Mouse (Mus musculus) NIH3T3 (cell line): ENCODE results near the gene Cdhr3.
"Not testable (repeated sequence)": the region's sequence is repeated elsewhere in the genome, so short reads cannot be mapped to it uniquely, and the experiment has no call there.

Source experiments
- DNase-seq: peaks from one replicate; pipeline ENCODE4 v3.0.0-alpha.2; 2012; ENCODE audit warnings: low read depth

Gene Cdhr3

DNA sequence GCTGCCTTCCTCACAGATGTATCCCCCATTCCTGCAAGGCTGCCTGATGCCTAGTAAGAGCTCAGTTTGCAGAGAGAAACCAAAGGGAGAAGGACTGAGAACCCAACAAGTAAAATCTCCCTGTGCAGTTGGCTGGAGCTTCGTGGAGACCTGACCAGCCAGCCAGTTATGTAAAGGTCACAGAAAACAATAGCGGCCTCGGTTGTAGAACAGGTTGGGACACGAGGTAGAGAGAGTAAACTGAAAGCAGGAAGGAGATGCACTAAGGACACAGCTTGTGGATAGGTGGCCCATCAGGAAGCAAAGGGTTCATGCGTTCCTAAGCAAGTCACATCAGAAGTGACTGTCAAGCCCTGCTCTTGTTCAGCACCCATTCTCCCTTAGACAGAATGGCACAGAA, 86.8 kb downstream of the Cdhr3 start:
- no peak for DNase-seq

DNA sequence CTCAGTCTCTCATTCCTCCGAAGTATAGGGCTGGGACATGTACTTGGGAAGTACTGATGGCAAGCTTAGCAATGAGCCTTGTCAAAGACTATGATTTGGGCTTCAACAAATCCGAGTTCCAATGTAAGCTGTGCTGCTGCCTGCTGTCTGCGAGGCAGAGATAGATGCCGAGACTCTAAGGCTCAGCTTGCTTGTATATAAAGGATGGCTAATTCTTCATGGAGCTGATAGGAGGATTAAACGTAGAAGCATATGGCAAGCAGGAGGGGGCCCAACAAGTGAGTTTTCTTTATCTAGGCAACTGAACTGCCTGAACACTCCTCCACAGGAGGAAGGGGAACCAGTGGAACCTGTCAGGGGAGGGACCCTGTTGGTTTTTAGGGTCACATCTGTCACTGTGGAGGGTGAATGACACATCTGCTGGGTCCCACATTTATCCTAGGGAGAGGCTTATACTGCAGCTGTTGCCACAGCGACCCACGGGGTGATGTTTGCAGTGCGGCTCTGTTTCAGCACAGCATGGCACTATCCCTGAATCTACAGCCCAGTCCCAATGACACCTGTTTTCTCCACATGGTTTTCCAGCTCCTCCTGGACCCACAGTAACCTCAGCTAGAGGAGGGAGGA, 89.2 kb downstream of the Cdhr3 start:
- DNase-seq, result no peak

DNA sequence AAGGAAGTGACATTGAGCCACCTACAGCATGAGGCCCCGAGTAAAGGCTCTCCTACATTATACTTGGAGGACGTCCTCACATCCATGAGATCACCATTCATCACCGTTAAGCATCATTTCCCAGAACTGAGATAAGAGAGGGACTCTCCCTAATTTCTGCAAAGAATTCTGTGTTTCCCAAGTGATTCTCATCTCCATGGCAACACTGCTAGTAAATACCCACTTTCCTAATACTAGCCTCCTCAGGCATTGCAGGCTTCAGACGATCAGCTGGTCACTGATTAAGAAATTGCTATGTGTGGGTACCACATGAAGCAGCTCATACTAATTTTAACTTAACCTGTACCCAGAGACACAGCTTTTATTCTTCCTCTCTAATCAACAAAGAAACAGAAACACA, 92.3 kb downstream of the Cdhr3 start:
- peak; percentile 53 for DNase-seq

DNA sequence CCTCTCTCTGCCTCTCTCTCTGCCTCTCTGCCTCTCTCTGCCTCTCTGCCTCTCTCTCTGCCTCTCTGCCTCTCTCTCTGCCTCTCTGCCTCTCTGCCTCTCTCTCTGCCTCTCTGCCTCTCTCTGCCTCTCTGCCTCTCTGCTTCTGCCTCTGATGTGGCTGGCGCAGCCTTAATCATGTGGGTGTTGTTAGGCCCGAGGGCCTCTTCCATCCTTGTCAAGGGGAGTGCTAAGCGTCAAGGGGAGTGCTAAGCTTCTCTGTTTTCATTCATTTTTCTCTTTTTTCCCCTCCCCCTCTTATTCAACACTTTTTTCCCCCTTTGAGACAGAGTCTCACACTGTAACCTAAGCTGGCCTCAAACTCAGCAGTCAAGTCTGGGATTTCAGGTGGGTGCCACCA, 92.9 kb downstream of the Cdhr3 start:
- DNase-seq, result not testable (repeated sequence)

DNA sequence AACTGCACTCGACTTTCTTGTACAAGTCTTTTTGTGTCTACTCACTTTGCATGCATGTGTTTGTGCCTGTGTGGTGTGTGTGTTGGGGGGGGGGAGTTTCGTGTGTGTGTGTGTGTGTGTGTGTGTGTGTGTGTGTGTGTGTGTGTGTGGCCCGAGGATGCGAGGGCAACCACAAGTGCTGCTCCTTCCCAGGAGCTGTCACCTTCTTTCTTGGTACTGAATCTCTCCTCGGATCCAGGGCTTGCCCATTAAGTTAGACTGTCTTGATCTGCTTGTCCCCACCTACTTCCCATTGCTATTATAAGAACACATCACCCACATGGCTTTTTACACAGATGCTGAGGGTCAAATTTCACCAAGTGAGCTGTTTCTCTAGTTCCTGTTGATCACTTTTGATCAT, 93.9 kb downstream of the Cdhr3 start:
- no peak for DNase-seq

DNA sequence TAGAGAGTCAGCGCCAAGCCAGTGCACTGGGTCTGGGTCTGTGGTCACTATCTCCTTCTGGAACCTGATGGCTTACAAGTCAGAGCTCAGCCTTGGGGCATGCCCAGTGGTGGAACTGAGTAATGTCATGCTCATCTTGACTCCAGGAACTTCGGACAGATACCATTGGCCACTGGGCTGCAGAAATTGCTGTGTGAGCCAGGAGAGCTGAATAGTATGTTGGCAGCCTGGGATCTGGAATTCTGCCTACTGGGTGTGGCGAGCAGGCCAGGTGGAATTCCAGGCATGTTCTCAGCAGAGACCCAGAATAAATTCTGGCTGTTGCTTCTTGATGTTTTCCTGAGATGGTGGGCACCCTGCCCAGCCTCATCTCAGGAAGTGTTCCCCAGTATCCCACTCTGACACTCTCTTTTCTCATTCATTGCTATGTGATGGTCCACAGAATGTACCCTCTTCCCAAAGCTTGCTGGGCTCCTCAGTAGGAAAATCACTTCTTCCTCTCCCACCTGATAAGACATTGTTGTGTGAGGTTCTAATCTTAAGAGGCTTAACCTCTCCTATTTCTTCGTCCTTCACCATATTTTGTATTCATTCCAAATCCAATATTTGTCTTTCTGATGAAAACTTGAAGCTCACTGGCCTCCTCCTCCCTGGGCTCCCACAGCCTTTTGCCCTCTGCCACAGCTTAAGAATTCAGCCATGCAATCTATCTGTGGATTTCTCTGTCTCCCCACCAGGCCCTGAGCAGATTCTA, 97.4 kb downstream of the Cdhr3 start:
- DNase-seq, result peak; percentile 57

DNA sequence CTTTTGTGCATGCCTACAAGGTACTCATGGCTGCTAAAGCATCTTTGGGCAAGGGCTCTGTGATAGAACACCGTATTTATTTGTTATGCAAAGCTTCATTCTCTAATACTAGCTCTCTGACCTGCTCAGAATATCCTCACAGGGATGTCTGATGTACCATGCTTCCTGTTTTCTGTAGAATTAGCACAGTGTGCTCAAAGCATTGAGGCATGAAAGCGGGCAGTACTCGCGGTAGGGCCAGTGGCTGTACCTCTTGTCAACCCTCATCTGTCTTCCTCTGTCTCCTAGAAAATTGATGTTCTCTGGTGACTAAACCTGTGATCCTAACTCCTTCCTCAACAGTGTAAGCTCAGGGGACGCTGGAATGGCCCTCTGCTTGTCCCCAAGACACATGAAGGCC, 98.6 kb downstream of the Cdhr3 start:
- no peak for DNase-seq

DNA sequence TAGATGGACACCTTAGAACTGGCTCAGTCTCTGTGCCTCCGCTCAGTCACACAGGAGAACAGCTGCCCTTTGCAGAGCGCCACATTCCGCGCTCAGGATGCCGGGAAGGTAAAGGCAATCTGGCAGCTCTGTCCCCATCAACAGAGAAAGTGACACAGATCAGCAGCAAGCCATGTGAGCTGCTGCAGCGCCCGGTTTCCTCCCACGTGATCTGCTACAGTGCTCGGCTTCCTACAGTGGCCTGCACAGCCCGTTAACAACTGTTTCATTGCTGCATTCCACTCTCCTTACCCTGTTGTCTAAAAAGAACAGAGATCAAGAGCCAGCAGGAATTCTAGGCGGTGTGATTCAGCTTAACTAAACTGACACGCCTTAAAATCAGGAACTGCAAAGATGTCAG, 102.9 kb downstream of the Cdhr3 start:
- peak; percentile 28 for DNase-seq

DNA sequence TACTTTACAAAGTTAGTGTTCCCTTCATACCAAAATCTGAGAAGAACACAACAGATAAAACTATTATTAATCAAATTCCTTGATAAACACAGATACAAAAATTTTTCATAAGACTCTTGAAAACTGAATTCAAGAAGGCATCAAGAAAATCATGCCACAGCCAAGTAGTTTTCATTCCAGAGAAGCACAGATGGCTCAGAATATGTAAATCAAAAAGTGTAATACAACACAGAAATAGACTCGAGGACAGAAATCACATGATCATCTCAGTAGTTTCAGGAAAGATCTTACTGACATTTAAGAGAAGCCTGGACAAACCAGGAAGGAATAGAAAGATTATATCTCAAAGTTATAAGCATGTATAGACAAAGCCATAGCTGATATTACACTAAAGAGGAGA, 106.4 kb downstream of the Cdhr3 start:
- DNase-seq, result no peak
